Mouse (Mus musculus): ENCODE measurements around the gene Ifnar1. TPM values are rescaled to one million over a fixed set of nuclear protein-coding genes. Genes with fewer than 3 reads are reported as not detected.

Gene Ifnar1
- polyA plus RNA-seq, 1 experiment from 2014 or later = 18.0 TPM

DNA sequence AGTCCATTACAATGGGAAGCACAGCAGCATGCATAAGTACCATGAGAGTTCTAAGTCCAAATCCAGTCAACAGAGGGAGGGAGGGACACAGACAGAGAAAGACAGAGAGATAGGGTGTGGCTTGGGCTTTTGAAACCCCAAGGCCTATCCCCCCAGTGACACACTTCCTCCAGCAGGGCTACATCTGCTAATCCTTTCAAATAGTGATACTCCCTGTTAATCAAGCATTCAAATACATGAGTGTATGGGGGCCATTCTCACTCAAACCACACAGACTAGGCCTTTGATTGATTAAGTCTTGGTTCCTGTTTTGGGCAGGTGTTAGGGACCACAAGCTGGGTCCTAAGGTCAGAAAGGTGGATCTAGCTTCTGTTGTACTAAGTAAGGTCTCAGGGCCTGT lies 4.5 kb upstream of the Ifnar1 start:
- H3K4me3 ChIP-seq (replicated peaks) = no peak overlapping the region
- no peak overlapping the region for H3K4me2 ChIP-seq
- H3K27me3 ChIP-seq = no peaks in the 10 kb centered on the region
- no peak for ATAC-seq (ENCODE audit: low read depth)
- no peak for DNase-seq
- H3K9ac ChIP-seq = no peak overlapping the region
- no peaks in the 10 kb centered on the region for H3K36me3 ChIP-seq
- H3K27ac ChIP-seq = 0 out of 2 replicates have a peak overlapping the region, but pooled peaks have one; percentile 14
- no peaks in the 10 kb centered on the region for H3K9me3 ChIP-seq (replicated peaks)
- H3K4me1 ChIP-seq (replicated peaks) = peaks cover 39% of the 10 kb centered on the region

GRCm38 (mm10) chr16:91484387-91484786 lies 651 bp upstream of the Ifnar1 start:
- 47% methylated on average over 17 of the region's 17 CpGs for WGBS (ENCODE audit: insufficient replicate concordance)
- DNase-seq (no peak), ATAC-seq (ENCODE audit: low read depth) (no peak)
- peaks cover 58% of the 10 kb centered on the region for H3K4me1 ChIP-seq (replicated peaks)
- peak overlapping the region; percentile 95 for H3K4me2 ChIP-seq
- peak overlapping the region; percentile 95 for H3K4me3 ChIP-seq (replicated peaks)
- 0 out of 2 replicates have a peak, but pooled peaks cover 3% of the 10 kb centered on the region for H3K9me3 ChIP-seq (replicated peaks)
- no peaks in the 10 kb centered on the region for H3K27me3 ChIP-seq
- peaks cover 19% of the 10 kb centered on the region for H3K36me3 ChIP-seq
- peak overlapping the region; percentile 100 for H3K27ac ChIP-seq
- H3K9ac ChIP-seq = peak overlapping the region; percentile 96

DNA sequence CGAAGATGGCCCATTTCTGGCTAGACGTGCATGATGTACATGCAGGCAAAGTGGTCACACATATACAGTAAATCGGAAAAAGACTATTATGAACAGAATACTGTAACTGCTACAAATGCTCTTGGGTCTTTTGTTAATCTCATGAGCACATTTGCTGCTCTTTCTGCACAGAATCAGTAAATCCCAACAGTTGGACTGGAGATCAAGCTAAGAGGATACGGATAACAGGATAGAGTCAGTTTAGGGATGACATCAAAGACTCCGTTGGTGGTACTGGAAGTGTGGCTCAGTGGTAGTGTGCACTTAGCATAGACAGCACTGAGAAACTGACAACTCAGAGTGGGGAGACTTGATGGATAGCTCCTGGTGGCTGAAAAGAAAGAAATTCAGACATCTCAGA lies 803 bp downstream of the Ifnar1 start:
- H3K27me3 ChIP-seq = no peaks in the 10 kb centered on the region
- 0 out of 2 replicates have a peak, but pooled peaks cover 3% of the 10 kb centered on the region for H3K9me3 ChIP-seq (replicated peaks)
- no peak for ATAC-seq (ENCODE audit: low read depth)
- H3K4me3 ChIP-seq (replicated peaks) = peak overlapping the region; percentile 95
- peaks cover 32% of the 10 kb centered on the region for H3K36me3 ChIP-seq
- 35% methylated on average over 5 of the region's 5 CpGs for WGBS (ENCODE audit: insufficient replicate concordance)
- no peak for DNase-seq
- H3K4me2 ChIP-seq = peak overlapping the region; percentile 95
- H3K9ac ChIP-seq = peak overlapping the region; percentile 96
- peaks cover 55% of the 10 kb centered on the region for H3K4me1 ChIP-seq (replicated peaks)
- peak overlapping the region; percentile 100 for H3K27ac ChIP-seq

DNA sequence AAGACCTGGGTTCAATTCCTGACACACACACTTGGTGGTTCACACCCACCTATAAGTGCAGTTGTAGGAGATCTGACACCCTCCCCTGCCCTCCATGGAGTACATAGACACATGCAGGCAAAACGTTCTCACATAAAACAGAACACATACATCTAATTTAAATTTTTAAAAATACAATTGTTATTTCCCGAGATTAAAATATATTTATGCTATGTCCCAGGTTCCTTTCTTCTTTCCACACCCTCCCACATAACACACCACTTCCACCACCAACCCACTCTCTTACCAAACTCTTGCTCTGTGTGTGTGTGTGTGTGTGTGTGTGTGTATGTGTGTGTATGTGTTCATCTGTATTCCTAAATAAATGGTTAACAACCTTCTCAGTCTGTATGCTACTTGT lies 3.0 kb downstream of the Ifnar1 start:
- 77% methylated on average over 2 of the region's 2 CpGs for WGBS (ENCODE audit: insufficient replicate concordance)
- 0 out of 2 replicates have a peak, but pooled peaks cover 3% of the 10 kb centered on the region for H3K9me3 ChIP-seq (replicated peaks)

GRCm38 (mm10) chr16:91490897-91491296 lies 5.9 kb downstream of the Ifnar1 start:
- Histone ChIP-seq H3K36me3 (peaks cover 78% of the 10 kb centered on the region), H3K4me3 (replicated peaks) (no peak overlapping the region), H3K27me3 (no peaks in the 10 kb centered on the region), H3K9me3 (replicated peaks) (0 out of 2 replicates have a peak, but pooled peaks cover 3% of the 10 kb centered on the region), H3K27ac (no peak overlapping the region), H3K4me1 (replicated peaks) (peaks cover 37% of the 10 kb centered on the region), H3K9ac (no peak overlapping the region), H3K4me2 (no peak overlapping the region)
- 56% methylated on average over 4 of the region's 4 CpGs for WGBS (ENCODE audit: insufficient replicate concordance)
- no peak for ATAC-seq (ENCODE audit: low read depth)
- DNase-seq = no peak

More for the DNA sequence above, 3.0 kb downstream of the Ifnar1 start:
- H3K36me3 ChIP-seq = peaks cover 51% of the 10 kb centered on the region
- peaks cover 55% of the 10 kb centered on the region for H3K4me1 ChIP-seq (replicated peaks)
- H3K27ac ChIP-seq = peak overlapping the region; percentile 71; the same call in 1 of the 2 replicates
- H3K4me2 ChIP-seq = no peak overlapping the region
- ATAC-seq (ENCODE audit: low read depth) = no peak
- H3K4me3 ChIP-seq (replicated peaks) = no peak overlapping the region
- H3K9ac ChIP-seq = peak overlapping the region; percentile 41
- H3K27me3 ChIP-seq = no peaks in the 10 kb centered on the region
- DNase-seq = no peak

GRCm38 (mm10) chr16:91491473-91491872 lies 6.4 kb downstream of the Ifnar1 start:
- Histone ChIP-seq H3K27me3 (no peaks in the 10 kb centered on the region), H3K36me3 (peaks cover 80% of the 10 kb centered on the region), H3K27ac (no peak overlapping the region), H3K4me1 (replicated peaks) (peaks cover 31% of the 10 kb centered on the region), H3K9ac (no peak overlapping the region), H3K4me2 (no peak overlapping the region), H3K4me3 (replicated peaks) (no peak overlapping the region), H3K9me3 (replicated peaks) (0 out of 2 replicates have a peak, but pooled peaks cover 1% of the 10 kb centered on the region)
- 90% methylated on average over 3 of the region's 3 CpGs for WGBS (ENCODE audit: insufficient replicate concordance)
- ATAC-seq (ENCODE audit: low read depth) (no peak), DNase-seq (no peak)

DNA sequence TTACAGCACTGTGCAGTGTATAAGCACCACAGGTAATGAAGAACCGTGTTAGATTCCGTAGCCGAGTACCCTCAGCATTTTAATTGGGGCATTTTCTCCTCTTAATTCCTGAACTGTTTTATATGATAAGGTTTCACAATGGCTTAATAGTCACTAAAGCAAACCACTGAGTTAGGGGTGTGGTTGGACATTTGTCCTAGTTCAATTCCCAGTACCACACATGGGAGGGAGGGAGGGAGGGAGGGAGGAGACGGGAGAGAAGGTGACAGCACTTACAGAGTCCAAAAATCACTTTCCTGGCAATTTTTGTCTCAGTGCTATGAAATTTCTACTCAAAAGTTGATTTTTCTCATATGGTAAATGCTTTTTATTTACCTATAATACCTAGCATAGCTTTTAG lies 10.5 kb downstream of the Ifnar1 start:
- H3K27me3 ChIP-seq = no peaks in the 10 kb centered on the region
- H3K27ac ChIP-seq = no peak overlapping the region
- H3K4me3 ChIP-seq (replicated peaks) = no peak overlapping the region
- peaks cover 4% of the 10 kb centered on the region for H3K4me1 ChIP-seq (replicated peaks)
- no peak overlapping the region for H3K9ac ChIP-seq
- H3K9me3 ChIP-seq (replicated peaks) = no peaks in the 10 kb centered on the region
- DNase-seq (no peak), ATAC-seq (ENCODE audit: low read depth) (no peak)
- 91% methylated on average over 4 of the region's 4 CpGs for WGBS (ENCODE audit: insufficient replicate concordance)
- peaks cover 95% of the 10 kb centered on the region for H3K36me3 ChIP-seq
- H3K4me2 ChIP-seq = no peak overlapping the region

DNA sequence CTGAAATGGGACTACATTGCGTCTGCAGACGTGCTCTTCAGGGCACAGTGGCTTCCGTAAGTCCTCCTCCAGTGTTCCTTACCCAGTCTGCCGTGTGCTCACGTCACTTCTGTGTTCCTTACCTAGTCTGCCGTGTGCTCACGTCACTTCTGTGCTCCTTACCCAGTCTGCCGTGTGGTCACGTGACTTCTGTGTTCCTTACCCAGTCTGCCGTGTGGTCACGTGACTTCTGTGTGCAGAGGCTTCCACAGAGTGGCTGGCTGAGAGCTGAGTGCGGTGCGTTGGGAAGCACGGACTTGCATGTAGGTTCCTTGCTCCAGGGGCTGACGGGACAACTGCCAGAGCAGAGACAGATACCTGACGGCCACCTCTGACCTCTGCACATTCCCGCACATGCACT lies 11.2 kb downstream of the Ifnar1 start:
- Histone ChIP-seq H3K4me2 (no peak overlapping the region), H3K4me1 (replicated peaks) (no peaks in the 10 kb centered on the region), H3K36me3 (peaks cover 95% of the 10 kb centered on the region), H3K9ac (no peak overlapping the region), H3K9me3 (replicated peaks) (no peaks in the 10 kb centered on the region), H3K27ac (no peak overlapping the region), H3K4me3 (replicated peaks) (no peak overlapping the region), H3K27me3 (no peaks in the 10 kb centered on the region)
- ATAC-seq (ENCODE audit: low read depth) (no peak), DNase-seq (no peak)
- WGBS (ENCODE audit: insufficient replicate concordance) = 90% methylated on average over 17 of the region's 17 CpGs

DNA sequence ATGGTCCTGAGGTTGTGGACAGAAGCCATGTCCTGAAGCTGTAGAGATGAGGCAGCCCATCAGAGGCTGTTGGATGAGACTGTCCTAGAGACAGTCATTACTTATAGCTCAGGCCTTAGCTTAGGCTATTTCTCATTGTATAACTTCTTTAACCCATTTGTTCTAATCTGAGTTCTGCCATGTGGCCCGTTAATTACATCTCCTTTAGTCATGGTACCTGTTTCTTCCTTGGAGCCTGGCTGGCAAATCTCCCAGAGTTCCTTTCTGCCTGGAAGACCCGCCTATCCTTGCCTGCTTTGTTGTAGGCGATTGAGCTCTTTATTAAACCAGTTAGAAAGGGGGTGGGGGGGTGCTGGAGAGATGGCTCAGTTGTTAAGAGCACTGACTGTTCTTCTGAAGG lies 11.7 kb downstream of the Ifnar1 start:
- no peak for ATAC-seq (ENCODE audit: low read depth)
- H3K27ac ChIP-seq = no peak overlapping the region
- peaks cover 96% of the 10 kb centered on the region for H3K36me3 ChIP-seq
- WGBS (ENCODE audit: insufficient replicate concordance) = 81% methylated on average over 3 of the region's 3 CpGs
- no peak overlapping the region for H3K4me3 ChIP-seq (replicated peaks)
- no peak overlapping the region for H3K4me2 ChIP-seq
- peaks cover 4% of the 10 kb centered on the region; the same call in 1 of the 2 replicates for H3K4me1 ChIP-seq (replicated peaks)
- H3K27me3 ChIP-seq = no peaks in the 10 kb centered on the region
- no peaks in the 10 kb centered on the region for H3K9me3 ChIP-seq (replicated peaks)
- no peak overlapping the region for H3K9ac ChIP-seq
- DNase-seq = no peak

GRCm38 (mm10) chr16:91498041-91498440 lies 13.0 kb downstream of the Ifnar1 start:
- Histone ChIP-seq H3K4me1 (replicated peaks) (peaks cover 5% of the 10 kb centered on the region; the same call in 1 of the 2 replicates), H3K36me3 (peaks cover 91% of the 10 kb centered on the region), H3K27me3 (no peaks in the 10 kb centered on the region), H3K4me3 (replicated peaks) (no peak overlapping the region), H3K27ac (no peak overlapping the region), H3K9me3 (replicated peaks) (no peaks in the 10 kb centered on the region), H3K4me2 (no peak overlapping the region), H3K9ac (no peak overlapping the region)
- no peak for DNase-seq
- ATAC-seq (ENCODE audit: low read depth) = no peak
- WGBS (ENCODE audit: insufficient replicate concordance) = 90% methylated on average over 7 of the region's 7 CpGs

- H3K36me3 ChIP-seq = peaks cover 74% of the 10 kb centered on the region
- WGBS (ENCODE audit: insufficient replicate concordance) = 88% methylated on average over 7 of the region's 7 CpGs
- no peak overlapping the region for H3K9ac ChIP-seq
- no peak for DNase-seq
- no peak overlapping the region for H3K4me3 ChIP-seq (replicated peaks)
- H3K4me2 ChIP-seq = no peak overlapping the region
- no peak overlapping the region for H3K27ac ChIP-seq
- peaks cover 15% of the 10 kb centered on the region for H3K4me1 ChIP-seq (replicated peaks)
- H3K9me3 ChIP-seq (replicated peaks) = no peaks in the 10 kb centered on the region
- ATAC-seq (ENCODE audit: low read depth) = no peak
- H3K27me3 ChIP-seq = no peaks in the 10 kb centered on the region
These were observed 19.7 kb downstream of the Ifnar1 start for GRCm38 (mm10) chr16:91504701-91505100.

DNA sequence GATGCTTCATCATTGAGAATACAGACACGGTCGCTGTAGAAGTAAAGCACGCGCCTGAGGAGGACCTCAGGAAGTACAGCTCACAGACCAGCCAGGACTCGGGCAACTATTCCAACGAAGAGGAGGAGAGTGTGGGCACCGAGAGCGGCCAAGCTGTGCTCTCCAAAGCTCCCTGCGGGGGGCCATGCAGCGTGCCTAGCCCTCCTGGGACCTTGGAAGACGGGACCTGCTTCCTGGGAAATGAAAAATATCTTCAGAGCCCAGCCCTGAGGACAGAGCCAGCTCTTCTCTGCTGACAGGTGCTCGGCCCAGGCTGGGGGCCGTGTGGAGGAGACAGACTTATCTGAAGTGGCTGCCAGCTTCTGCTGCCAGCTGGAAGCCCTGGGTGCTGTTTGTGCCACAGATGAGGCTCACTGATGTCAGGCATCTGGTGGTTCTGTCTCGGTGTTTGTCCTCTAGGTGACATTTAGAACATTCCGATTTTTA lies 20.1 kb downstream of the Ifnar1 start:
- peaks cover 70% of the 10 kb centered on the region for H3K36me3 ChIP-seq
- WGBS (ENCODE audit: insufficient replicate concordance) = 85% methylated on average over 15 of the region's 15 CpGs

More for the DNA sequence above, 20.1 kb downstream of the Ifnar1 start:
- Histone ChIP-seq H3K27ac (no peak overlapping the region), H3K9me3 (replicated peaks) (no peaks in the 10 kb centered on the region), H3K4me2 (no peak overlapping the region), H3K27me3 (no peaks in the 10 kb centered on the region), H3K4me3 (replicated peaks) (no peak overlapping the region), H3K4me1 (replicated peaks) (peaks cover 15% of the 10 kb centered on the region), H3K9ac (no peak overlapping the region)
- DNase-seq (no peak), ATAC-seq (ENCODE audit: low read depth) (no peak)
